Mouse (Mus musculus): ENCODE data around the gene Crybg1. TPM values are rescaled to one million over a fixed set of nuclear protein-coding genes. Genes with fewer than 3 reads are reported as not detected.
A peak's percentile ranks its signal among the peaks of the same experiment; 100 is the strongest.

Crybg1 gene
- polyA plus RNA-seq, 1 experiment from 2014 or later: 0.54 TPM

DNA sequence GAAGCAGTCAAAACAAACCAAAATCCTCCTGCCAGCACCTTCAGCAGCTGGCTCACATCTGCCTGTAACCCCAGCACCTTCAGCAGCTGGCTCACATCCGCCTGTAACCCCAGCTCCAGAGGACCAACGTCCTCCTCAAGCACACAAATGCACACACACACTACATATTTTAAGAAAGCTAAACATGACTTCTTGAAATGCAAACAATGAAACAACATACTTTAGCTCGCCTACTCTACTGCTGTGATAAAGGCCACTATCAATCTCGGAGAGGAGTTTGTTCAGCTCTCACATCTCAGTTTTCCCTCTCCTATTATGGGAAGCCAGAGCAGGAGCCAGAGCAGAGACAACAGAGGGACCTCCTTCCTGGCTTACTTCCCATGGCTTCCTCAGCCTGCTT, 34.0 kb downstream of the Crybg1 start:
- no peaks in the 10 kb centered on the region for H3K9me3 ChIP-seq (ENCODE audit: control insufficient read depth, low read length)
- H3K4me2 ChIP-seq (ENCODE audit: low read length): no peak overlapping the region
- DNase-seq (ENCODE audit: low spot score): no peak
- no peaks in the 10 kb centered on the region for H3K27me3 ChIP-seq (replicated peaks; ENCODE audit: control insufficient read depth, insufficient read depth, low read length)
- no peak overlapping the region for H3K4me3 ChIP-seq (ENCODE audit: low read depth, low read length)
- WGBS: 26% methylated on average over 4 of the region's 4 CpGs
- H3K36me3 ChIP-seq (ENCODE audit: control insufficient read depth, insufficient read depth, low read length): no peaks in the 10 kb centered on the region
- ATAC-seq (replicated peaks; ENCODE audit: low FRiP score, low TSS enrichment, low read depth): no peak
- peak overlapping the region; percentile 34; the same call in 1 of the 2 replicates for H3K27ac ChIP-seq (ENCODE audit: low read depth)
- H3K9ac ChIP-seq (ENCODE audit: low read length): no peak overlapping the region
- H3K4me1 ChIP-seq (replicated peaks; ENCODE audit: control insufficient read depth, insufficient read depth, low read length): peaks cover 7% of the 10 kb centered on the region; the same call in 1 of the 2 replicates

DNA sequence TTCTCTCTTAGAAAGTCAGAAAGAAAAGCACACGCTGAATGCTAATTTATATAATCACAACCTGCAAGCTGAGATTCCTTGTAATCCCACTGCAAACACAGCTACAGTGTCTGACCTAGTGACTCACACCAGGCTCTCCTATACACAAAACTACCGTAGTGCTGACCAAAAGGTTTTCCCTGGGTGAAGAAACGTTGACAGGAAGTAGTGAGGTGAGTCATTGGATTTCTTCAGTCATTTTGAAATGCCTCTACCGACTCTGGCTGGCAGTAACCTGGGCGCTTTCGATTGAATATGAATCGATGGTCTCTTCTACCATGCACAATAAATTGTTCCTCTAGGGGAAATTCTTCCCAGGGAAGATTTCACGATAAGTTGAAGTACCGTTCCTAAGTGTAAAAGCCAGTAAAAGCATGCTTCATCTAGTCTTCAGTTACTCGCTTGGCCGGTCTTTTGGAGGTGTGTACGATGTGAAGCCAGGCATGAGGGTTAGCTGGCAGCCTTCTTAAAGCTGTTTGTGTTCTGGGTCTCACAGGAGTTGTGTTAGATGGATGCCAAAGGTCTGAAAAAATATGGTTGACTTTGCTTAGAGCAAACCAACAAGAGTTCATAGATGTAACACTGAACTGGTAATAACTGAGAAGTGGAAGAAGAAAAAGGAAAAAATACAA, 36.5 kb downstream of the Crybg1 start:
- H3K36me3 ChIP-seq (ENCODE audit: control insufficient read depth, insufficient read depth, low read length): no peaks in the 10 kb centered on the region
- H3K9ac ChIP-seq (ENCODE audit: low read length): no peak overlapping the region
- WGBS: 76% methylated on average over 12 of the region's 12 CpGs
- no peaks in the 10 kb centered on the region for H3K27me3 ChIP-seq (replicated peaks; ENCODE audit: control insufficient read depth, insufficient read depth, low read length)
- H3K4me1 ChIP-seq (replicated peaks; ENCODE audit: control insufficient read depth, insufficient read depth, low read length): peaks cover 7% of the 10 kb centered on the region; the same call in 1 of the 2 replicates
- no peak overlapping the region for H3K27ac ChIP-seq (ENCODE audit: low read depth)
- no peak for DNase-seq (ENCODE audit: low spot score)
- H3K9me3 ChIP-seq (ENCODE audit: control insufficient read depth, low read length): no peaks in the 10 kb centered on the region
- no peak overlapping the region for H3K4me3 ChIP-seq (ENCODE audit: low read depth, low read length)
- ATAC-seq (replicated peaks; ENCODE audit: low FRiP score, low TSS enrichment, low read depth): no peak
- no peak overlapping the region for H3K4me2 ChIP-seq (ENCODE audit: low read length)

DNA sequence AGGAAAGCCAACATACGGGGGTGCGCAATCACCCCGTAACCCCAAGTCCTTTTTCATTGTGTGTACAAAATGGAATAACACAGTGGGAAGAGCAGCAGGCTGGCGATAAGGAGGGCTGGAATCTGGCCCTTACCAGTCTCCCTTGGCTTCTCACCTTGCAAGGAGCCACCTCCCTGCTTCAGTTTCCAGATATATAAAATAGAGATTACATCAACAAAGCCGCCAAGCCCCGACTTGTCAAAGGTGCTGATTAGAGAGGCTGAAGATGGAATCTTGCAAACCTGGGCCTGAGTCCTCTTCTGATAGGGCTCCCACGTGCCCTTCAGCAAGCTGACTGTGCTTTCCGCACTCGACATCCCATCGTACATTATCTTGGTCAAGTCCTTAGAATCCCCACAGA, 37.5 kb downstream of the Crybg1 start:
- ATAC-seq (replicated peaks; ENCODE audit: low FRiP score, low TSS enrichment, low read depth): no peak
- DNase-seq (ENCODE audit: low spot score): no peak

DNA sequence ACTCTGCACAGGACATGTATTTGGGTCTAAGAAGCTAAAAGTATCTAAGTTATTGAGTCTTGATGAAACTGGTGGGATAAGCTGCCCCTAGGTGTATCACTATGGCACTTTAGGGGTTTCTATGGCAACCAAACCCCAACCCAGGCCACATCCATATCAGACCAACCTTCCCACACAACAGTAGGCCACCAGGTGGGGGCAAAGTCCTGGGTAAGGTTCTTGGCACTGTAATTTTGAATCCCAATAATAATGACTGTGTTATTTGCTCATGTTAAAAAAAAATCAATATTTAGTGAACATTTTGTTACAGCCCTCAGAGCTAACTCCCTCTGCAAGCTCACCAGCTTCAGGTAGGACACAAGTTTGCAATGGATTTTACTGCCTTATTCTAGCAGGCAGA, 38.2 kb downstream of the Crybg1 start:
- Histone ChIP-seq H3K4me1 (replicated peaks; ENCODE audit: control insufficient read depth, insufficient read depth, low read length) (peaks cover 7% of the 10 kb centered on the region; the same call in 1 of the 2 replicates), H3K4me2 (ENCODE audit: low read length) (no peak overlapping the region), H3K9ac (ENCODE audit: low read length) (no peak overlapping the region), H3K9me3 (ENCODE audit: control insufficient read depth, low read length) (no peaks in the 10 kb centered on the region), H3K27me3 (replicated peaks; ENCODE audit: control insufficient read depth, insufficient read depth, low read length) (no peaks in the 10 kb centered on the region), H3K36me3 (ENCODE audit: control insufficient read depth, insufficient read depth, low read length) (no peaks in the 10 kb centered on the region), H3K27ac (ENCODE audit: low read depth) (no peak overlapping the region), H3K4me3 (ENCODE audit: low read depth, low read length) (no peak overlapping the region)
- 0 out of 2 replicates have a peak, but pooled peaks have one; percentile 59 for ATAC-seq (replicated peaks; ENCODE audit: low FRiP score, low TSS enrichment, low read depth)
- no peak for DNase-seq (ENCODE audit: low spot score)

More for the DNA sequence above, 37.5 kb downstream of the Crybg1 start:
- no peaks in the 10 kb centered on the region for H3K27me3 ChIP-seq (replicated peaks; ENCODE audit: control insufficient read depth, insufficient read depth, low read length)
- H3K27ac ChIP-seq (ENCODE audit: low read depth): no peak overlapping the region
- H3K4me1 ChIP-seq (replicated peaks; ENCODE audit: control insufficient read depth, insufficient read depth, low read length): peaks cover 7% of the 10 kb centered on the region; the same call in 1 of the 2 replicates
- no peak overlapping the region for H3K9ac ChIP-seq (ENCODE audit: low read length)
- no peaks in the 10 kb centered on the region for H3K36me3 ChIP-seq (ENCODE audit: control insufficient read depth, insufficient read depth, low read length)
- no peak overlapping the region for H3K4me2 ChIP-seq (ENCODE audit: low read length)
- WGBS: 75% methylated on average over 10 of the region's 10 CpGs
- H3K4me3 ChIP-seq (ENCODE audit: low read depth, low read length): no peak overlapping the region
- no peaks in the 10 kb centered on the region for H3K9me3 ChIP-seq (ENCODE audit: control insufficient read depth, low read length)

GRCm38 (mm10) chr10:44094794-44095193, 53.9 kb downstream of the Crybg1 start:
- ATAC-seq (replicated peaks; ENCODE audit: low FRiP score, low TSS enrichment, low read depth): no peak; the same call in 1 of the 2 replicates
- no peak for DNase-seq (ENCODE audit: low spot score)

DNA sequence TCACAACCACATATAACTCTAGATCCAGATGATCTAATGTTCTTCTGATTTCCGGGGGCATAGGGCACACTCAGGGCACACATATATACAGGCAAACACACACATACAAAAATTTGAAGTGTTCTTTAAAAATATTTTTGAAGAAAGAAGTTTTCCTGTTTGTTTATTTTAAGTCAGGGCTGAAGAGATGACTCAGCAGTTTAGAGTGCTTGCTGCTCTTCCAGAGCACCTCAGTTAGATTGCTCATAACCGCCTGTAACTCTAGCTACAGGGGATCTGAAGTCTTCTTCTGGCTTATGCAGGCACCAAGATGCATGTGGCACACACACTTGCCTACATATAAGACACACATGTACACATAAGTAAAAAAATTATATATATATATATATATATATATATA, 56.9 kb downstream of the Crybg1 start:
- H3K9ac ChIP-seq (ENCODE audit: low read length): no peak overlapping the region
- H3K4me3 ChIP-seq (ENCODE audit: low read depth, low read length): no peak overlapping the region
- H3K27me3 ChIP-seq (replicated peaks; ENCODE audit: control insufficient read depth, insufficient read depth, low read length): no peaks in the 10 kb centered on the region
- ATAC-seq (replicated peaks; ENCODE audit: low FRiP score, low TSS enrichment, low read depth) (no peak), DNase-seq (ENCODE audit: low spot score) (no peak)
- no peaks in the 10 kb centered on the region for H3K36me3 ChIP-seq (ENCODE audit: control insufficient read depth, insufficient read depth, low read length)
- 0 out of 2 replicates have a peak, but pooled peaks cover 12% of the 10 kb centered on the region for H3K9me3 ChIP-seq (ENCODE audit: control insufficient read depth, low read length)
- no peak overlapping the region for H3K27ac ChIP-seq (ENCODE audit: low read depth)
- WGBS: 94% methylated on average over 2 of the region's 2 CpGs
- H3K4me1 ChIP-seq (replicated peaks; ENCODE audit: control insufficient read depth, insufficient read depth, low read length): no peaks in the 10 kb centered on the region
- H3K4me2 ChIP-seq (ENCODE audit: low read length): no peak overlapping the region

More at GRCm38 (mm10) chr10:44094794-44095193, 53.9 kb downstream of the Crybg1 start:
- H3K27me3 ChIP-seq (replicated peaks; ENCODE audit: control insufficient read depth, insufficient read depth, low read length): no peaks in the 10 kb centered on the region
- H3K4me1 ChIP-seq (replicated peaks; ENCODE audit: control insufficient read depth, insufficient read depth, low read length): no peaks in the 10 kb centered on the region
- H3K4me2 ChIP-seq (ENCODE audit: low read length): no peak overlapping the region
- whole genome bisulfite sequencing: 49% methylated on average over 2 of the region's 2 CpGs
- H3K4me3 ChIP-seq (ENCODE audit: low read depth, low read length): no peak overlapping the region
- no peaks in the 10 kb centered on the region for H3K36me3 ChIP-seq (ENCODE audit: control insufficient read depth, insufficient read depth, low read length)
- no peak overlapping the region for H3K9ac ChIP-seq (ENCODE audit: low read length)
- no peak overlapping the region for H3K27ac ChIP-seq (ENCODE audit: low read depth)
- 0 out of 2 replicates have a peak, but pooled peaks cover 8% of the 10 kb centered on the region for H3K9me3 ChIP-seq (ENCODE audit: control insufficient read depth, low read length)

DNA sequence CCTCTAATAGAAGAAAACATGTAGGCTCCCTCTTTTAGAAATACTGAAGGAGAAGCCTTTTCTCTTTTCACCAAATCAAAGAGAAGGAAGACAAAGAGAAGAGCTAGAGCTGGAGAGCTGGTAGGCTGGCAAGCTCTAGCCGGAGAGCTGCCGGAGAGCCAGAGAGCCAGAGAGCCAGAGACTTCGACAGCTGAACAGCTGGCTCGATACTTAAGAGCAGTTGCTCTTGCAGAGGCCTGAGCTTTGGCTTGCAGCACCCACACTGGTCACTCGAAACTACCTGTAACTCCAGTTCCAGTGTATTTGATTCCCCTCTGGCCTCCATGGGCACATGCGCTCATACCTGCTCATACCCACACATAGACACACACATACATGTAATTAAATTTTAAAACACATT, 68.3 kb downstream of the Crybg1 start:
- Histone ChIP-seq H3K27ac (ENCODE audit: low read depth) (no peak overlapping the region), H3K27me3 (replicated peaks; ENCODE audit: control insufficient read depth, insufficient read depth, low read length) (no peaks in the 10 kb centered on the region), H3K9me3 (ENCODE audit: control insufficient read depth, low read length) (no peaks in the 10 kb centered on the region), H3K9ac (ENCODE audit: low read length) (no peak overlapping the region), H3K4me1 (replicated peaks; ENCODE audit: control insufficient read depth, insufficient read depth, low read length) (no peaks in the 10 kb centered on the region), H3K4me3 (ENCODE audit: low read depth, low read length) (no peak overlapping the region), H3K4me2 (ENCODE audit: low read length) (no peak overlapping the region), H3K36me3 (ENCODE audit: control insufficient read depth, insufficient read depth, low read length) (no peaks in the 10 kb centered on the region)
- no peak for DNase-seq (ENCODE audit: low spot score)
- WGBS: 66% methylated on average over 6 of the region's 6 CpGs
- ATAC-seq (replicated peaks; ENCODE audit: low FRiP score, low TSS enrichment, low read depth): no peak

DNA sequence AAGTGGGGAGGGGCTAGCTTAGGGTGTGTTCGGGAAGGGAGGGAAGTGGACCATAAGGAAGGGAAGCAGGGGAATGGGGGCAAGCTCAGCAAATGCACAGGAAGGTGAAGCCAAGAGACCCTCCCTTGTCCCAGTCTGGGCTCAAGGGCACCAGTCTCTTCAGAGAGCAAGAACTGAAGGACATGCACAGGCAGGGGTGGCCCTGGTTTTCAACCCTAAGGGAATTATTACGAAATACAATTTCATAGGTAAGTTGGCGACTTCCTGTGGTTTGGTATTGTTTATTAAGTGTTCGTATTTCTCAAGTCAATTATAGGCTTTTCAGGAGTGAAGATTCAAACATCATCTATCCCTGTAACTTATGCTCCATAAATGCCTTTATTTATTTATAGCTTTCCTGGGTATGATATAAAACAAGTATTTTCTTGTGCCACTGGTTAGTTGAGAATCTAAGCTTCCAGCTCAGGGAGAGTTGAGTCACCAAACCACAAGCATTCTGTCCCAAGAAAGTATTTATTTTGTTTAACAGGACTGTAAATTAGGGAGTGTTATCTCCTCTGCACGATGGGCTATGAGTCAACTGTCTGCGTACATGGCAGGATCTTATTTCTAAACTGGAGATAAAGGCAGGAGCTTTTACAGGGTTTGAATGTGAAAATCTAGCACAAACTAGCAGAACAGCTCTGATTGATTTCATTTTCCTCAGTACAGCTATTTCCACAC, 69.7 kb downstream of the Crybg1 start:
- no peaks in the 10 kb centered on the region for H3K36me3 ChIP-seq (ENCODE audit: control insufficient read depth, insufficient read depth, low read length)
- H3K4me3 ChIP-seq (ENCODE audit: low read depth, low read length): no peak overlapping the region
- H3K4me2 ChIP-seq (ENCODE audit: low read length): no peak overlapping the region
- H3K4me1 ChIP-seq (replicated peaks; ENCODE audit: control insufficient read depth, insufficient read depth, low read length): no peaks in the 10 kb centered on the region
- no peaks in the 10 kb centered on the region for H3K27me3 ChIP-seq (replicated peaks; ENCODE audit: control insufficient read depth, insufficient read depth, low read length)
- no peak overlapping the region for H3K9ac ChIP-seq (ENCODE audit: low read length)
- H3K9me3 ChIP-seq (ENCODE audit: control insufficient read depth, low read length): no peaks in the 10 kb centered on the region
- H3K27ac ChIP-seq (ENCODE audit: low read depth): no peak overlapping the region
- 44% methylated on average over 6 of the region's 6 CpGs for WGBS
- ATAC-seq (replicated peaks; ENCODE audit: low FRiP score, low TSS enrichment, low read depth) (no peak), DNase-seq (ENCODE audit: low spot score) (no peak)

All from intestine, embryonic 14.5 days (tissue).